12 mouse cellular contexts compared by ENCODE assay signal in the genomic region with DNA sequence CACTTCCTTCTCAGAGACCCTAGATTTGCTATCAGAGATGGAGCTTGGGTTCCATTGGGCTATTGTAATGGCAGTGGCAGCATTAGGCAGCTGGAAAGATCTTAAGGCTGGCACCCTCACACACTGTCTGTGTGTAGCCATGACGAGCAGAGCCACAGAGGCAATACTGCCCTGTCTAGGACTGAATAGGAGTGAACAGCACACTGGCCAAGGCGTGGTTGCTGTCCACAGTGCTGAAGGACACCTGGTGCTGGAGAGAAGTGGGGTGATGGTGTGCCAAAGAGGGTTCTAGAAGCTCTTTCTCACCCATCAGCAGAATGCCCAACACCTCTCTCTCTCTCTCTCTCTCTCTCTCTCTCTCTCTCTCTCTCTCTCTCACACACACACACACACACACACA.
DNase-seq lines count a peak whose midpoint lies in the region; ATAC-seq and TF ChIP-seq lines count a peak whose summit lies in the region.
"Had no signal": no experiment of that assay in that cellular context is flagged by ENCODE, and none has a peak within 500 bp of the region (broad histone marks: within the 10 kb centered on the region; RNA-seq: fewer than 3 reads in every experiment).

No protein-coding gene starts in this region.

- TF ChIP-seq CTCF in cerebellum, adult 2 months (IDR thresholded peaks at IDR 0.05; ENCODE audit: borderline replicate concordance, insufficient read depth, low read depth, low read length), result no peak

- ATAC-seq in hindbrain, embryonic 11.5 days (ENCODE audit: low FRiP score), result no peak
- ATAC-seq in hindbrain, embryonic 13.5 days (ENCODE audit: low FRiP score), result no peak
- ATAC-seq in hematopoietic stem cell, adult 5-6 weeks (replicated peaks in 1 of 2; ENCODE audit: insufficient read depth in 1 of 2, low FRiP score in 2 of 2, low TSS enrichment in 1 of 2, low read depth in 1 of 2, poor library complexity in 2 of 2, severe bottlenecking in 2 of 2), result peak; percentile 27 to 36; a peak in 1 of 4 replicates
- ATAC-seq: forebrain, embryonic 13.5 days; Patski had no signal

- 48% methylated on average over 2 of the region's 2 CpGs for WGBS in hindbrain, embryonic 11.5 days
- WGBS in hindbrain, embryonic 13.5 days, result 41% methylated on average over 2 of the region's 2 CpGs
- WGBS in cerebellum, adult 2 months, result 48% methylated on average over 2 of the region's 2 CpGs

- TF ChIP-seq POLR2A in cerebellum, adult 2 months (IDR thresholded peaks at IDR 0.05; ENCODE audit: borderline replicate concordance, insufficient read depth, low read length), result no peak

- H3K9ac ChIP-seq in hindbrain, embryonic 11.5 days (ENCODE audit: low read depth, low read length), result no peak overlapping the region
- H3K9ac ChIP-seq in hindbrain, embryonic 13.5 days, result no peak overlapping the region
- H3K9ac ChIP-seq: forebrain, embryonic 13.5 days; heart, embryonic 15.5 days had no signal

- no peaks in the 10 kb centered on the region for H3K36me3 ChIP-seq in hindbrain, embryonic 11.5 days (ENCODE audit: control insufficient read depth, insufficient read depth, low read length)
- no peaks in the 10 kb centered on the region for H3K36me3 ChIP-seq in hindbrain, embryonic 13.5 days
- H3K36me3 ChIP-seq: heart, embryonic 15.5 days had no signal

- DNase-seq in hindbrain, embryonic 11.5 days (ENCODE audit: low spot score), result peak; percentile 30
- DNase-seq in urinary bladder, postnatal 14 days (ENCODE audit: low spot score), result peak; percentile 10
- DNase-seq in urinary bladder, adult 2 months (ENCODE audit: low spot score), result no peak
- DNase-seq in right cerebral cortex, adult 18-20 months, result no peak
- DNase-seq in layer of hippocampus, adult 9-10 months (ENCODE audit: low spot score), result no peak
- no peak for DNase-seq in cerebellum, adult 2 months
- DNase-seq: cerebellum, adult 8-10 months had no signal

- no peaks in the 10 kb centered on the region for H3K4me1 ChIP-seq in hindbrain, embryonic 11.5 days (replicated peaks; ENCODE audit: control insufficient read depth, insufficient read depth, low read length)
- peaks cover 11% of the 10 kb centered on the region for H3K4me1 ChIP-seq in hindbrain, embryonic 13.5 days (replicated peaks)
- no peaks in the 10 kb centered on the region for H3K4me1 ChIP-seq in cerebellum, adult 2 months (ENCODE audit: control insufficient read depth, insufficient read depth, low read length)
- H3K4me1 ChIP-seq: heart, embryonic 15.5 days had no signal

- H3K9me3 ChIP-seq in hindbrain, embryonic 11.5 days (ENCODE audit: control insufficient read depth, low read length), result no peaks in the 10 kb centered on the region
- H3K9me3 ChIP-seq in hindbrain, embryonic 13.5 days, result no peaks in the 10 kb centered on the region
- H3K9me3 ChIP-seq: forebrain, embryonic 13.5 days; heart, embryonic 15.5 days had no signal

- no peak overlapping the region for H3K4me3 ChIP-seq in hindbrain, embryonic 11.5 days (ENCODE audit: low read depth, low read length)
- H3K4me3 ChIP-seq in hindbrain, embryonic 13.5 days, result no peak overlapping the region
- H3K4me3 ChIP-seq in cerebellum, adult 2 months (replicated peaks; ENCODE audit: insufficient read depth, low read depth, low read length), result no peak overlapping the region
- H3K4me3 ChIP-seq: forebrain, embryonic 13.5 days; heart, embryonic 15.5 days had no signal

- H3K27me3 ChIP-seq in hindbrain, embryonic 11.5 days (ENCODE audit: control insufficient read depth, insufficient read depth, low read length), result no peaks in the 10 kb centered on the region
- H3K27me3 ChIP-seq in hindbrain, embryonic 13.5 days, result no peaks in the 10 kb centered on the region
- H3K27me3 ChIP-seq in cerebellum, adult 2 months (ENCODE audit: control insufficient read depth, insufficient read depth, low read length), result no peaks in the 10 kb centered on the region
- H3K27me3 ChIP-seq: forebrain, embryonic 13.5 days; heart, embryonic 15.5 days had no signal

- no peak overlapping the region for H3K4me2 ChIP-seq in hindbrain, embryonic 11.5 days (replicated peaks; ENCODE audit: low read depth, low read length)
- no peak overlapping the region for H3K4me2 ChIP-seq in hindbrain, embryonic 13.5 days
- H3K4me2 ChIP-seq: forebrain, embryonic 13.5 days; heart, embryonic 15.5 days had no signal

- no peak overlapping the region for H3K27ac ChIP-seq in hindbrain, embryonic 11.5 days (ENCODE audit: low read depth, low read length)
- H3K27ac ChIP-seq in hindbrain, embryonic 13.5 days, result no peak overlapping the region
- H3K27ac ChIP-seq in cerebellum, adult 2 months (ENCODE audit: insufficient read depth, low read length), result no peak overlapping the region
- H3K27ac ChIP-seq: forebrain, embryonic 13.5 days; heart, embryonic 15.5 days had no signal

Comparison
In these comparisons a context has a peak if more than half of its experiments do, and no peak if none do; other contexts are left out.
1. DNase-seq: peak in hindbrain, embryonic 11.5 days (single experiment) and urinary bladder, postnatal 14 days (single experiment); none in urinary bladder, adult 2 months (single experiment), right cerebral cortex, adult 18-20 months (single experiment), layer of hippocampus, adult 9-10 months (single experiment) and cerebellum, adult 2 months (0 of 2).
2. ATAC-seq: peak in hematopoietic stem cell, adult 5-6 weeks (2 of 2); none in hindbrain, embryonic 11.5 days (single experiment) and hindbrain, embryonic 13.5 days (single experiment).